Mouse (Mus musculus): ENCODE measurements at regions not wholly inside any gene's neighbourhood (a gene's known extent, or its start where the extent isn't known, plus 50 kb on each side); places are given as distances from the start of the nearest gene placed in this dataset.

GRCm38 (mm10) chr2:172675081-172675480, 125.7 kb downstream of the Tfap2c start:
- TF ChIP-seq POLR2A (IDR thresholded peaks at IDR 0.05; ENCODE audit: control insufficient read depth, extremely low read depth, insufficient read depth, low read length, poor library complexity) (no peak), CTCF (IDR thresholded peaks at IDR 0.05; ENCODE audit: borderline replicate concordance, control insufficient read depth, extremely low read depth, insufficient read depth, low read length, poor library complexity) (no peak)
